Comparison of ENCODE assay signal across 9 mouse cellular contexts in the genomic region with DNA sequence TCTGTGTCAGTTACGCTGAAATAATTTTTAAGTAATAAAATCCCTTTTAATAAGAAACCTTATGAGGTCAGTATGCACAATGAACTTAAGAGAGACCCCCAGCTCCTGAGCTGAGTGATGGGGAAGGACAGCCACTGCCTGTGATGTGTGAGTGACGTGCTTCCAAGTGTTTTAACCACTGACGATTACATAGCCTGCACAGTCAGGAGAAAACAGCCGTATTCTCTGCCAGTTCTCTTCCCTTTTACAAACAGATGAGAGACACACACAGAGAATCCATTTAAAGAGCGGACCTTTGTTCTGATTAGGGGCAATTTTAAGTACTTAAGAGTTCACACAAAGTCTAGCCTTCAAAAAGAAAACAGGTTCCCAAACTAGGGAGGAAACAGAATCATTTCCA. TPM values are rescaled to one million over a fixed set of nuclear protein-coding genes. Genes with fewer than 3 reads are reported as not detected.
DNase-seq lines count a peak whose midpoint lies in the region; ATAC-seq and TF ChIP-seq lines count a peak whose summit lies in the region.
"Had no signal": no experiment of that assay in that cellular context is flagged by ENCODE, and none has a peak within 500 bp of the region (broad histone marks: within the 10 kb centered on the region; RNA-seq: fewer than 3 reads in every experiment).

No protein-coding gene starts in this region.

- TF ChIP-seq CTCF in gastrocnemius, adult 2 months (IDR thresholded peaks at IDR 0.05) = no peak

- H3K9me3 ChIP-seq in neural tube, embryonic 11.5 days (ENCODE audit: control insufficient read depth, low read length) = no peaks in the 10 kb centered on the region
- no peaks in the 10 kb centered on the region for H3K9me3 ChIP-seq in limb, embryonic 14.5 days (ENCODE audit: control insufficient read depth, low read length)
- H3K9me3 ChIP-seq in stomach, embryonic 15.5 days = no peaks in the 10 kb centered on the region

- peak overlapping the region; percentile 83 for H3K27ac ChIP-seq in gastrocnemius, adult 2 months
- no peak overlapping the region for H3K27ac ChIP-seq in neural tube, embryonic 11.5 days (ENCODE audit: low read depth, low read length)
- no peak overlapping the region for H3K27ac ChIP-seq in limb, embryonic 14.5 days (replicated peaks; ENCODE audit: low read depth, low read length)
- H3K27ac ChIP-seq in stomach, embryonic 15.5 days = no peak overlapping the region

- peaks cover 3% of the 10 kb centered on the region; the same call in 1 of the 2 replicates for H3K4me1 ChIP-seq in neural tube, embryonic 11.5 days (ENCODE audit: control insufficient read depth, insufficient read depth, low read length)
- no peaks in the 10 kb centered on the region for H3K4me1 ChIP-seq in limb, embryonic 14.5 days (ENCODE audit: control insufficient read depth, insufficient read depth, low read length)
- peaks cover 4% of the 10 kb centered on the region; the same call in 1 of the 2 replicates for H3K4me1 ChIP-seq in stomach, embryonic 15.5 days

- 32% methylated on average over 5 of the region's 5 CpGs for WGBS in neural tube, embryonic 11.5 days
- WGBS in limb, embryonic 14.5 days = 54% methylated on average over 5 of the region's 5 CpGs
- 49% methylated on average over 5 of the region's 5 CpGs for WGBS in stomach, embryonic 15.5 days

- no peak for DNase-seq in gastrocnemius, adult 2 months
- no peak for DNase-seq in gastrocnemius, postnatal 25 days
- no peak for DNase-seq in neural tube, embryonic 11.5 days (ENCODE audit: low spot score)
- DNase-seq in neural tube, embryonic 10.5 days (ENCODE audit: extremely low spot score, low spot score) = no peak
- no peak for DNase-seq in limb, embryonic 14.5 days (ENCODE audit: low spot score)
- no peak for DNase-seq in thymus, postnatal 25 days

- no peaks in the 10 kb centered on the region for H3K36me3 ChIP-seq in neural tube, embryonic 11.5 days (ENCODE audit: control insufficient read depth, insufficient read depth, low read length)
- no peaks in the 10 kb centered on the region for H3K36me3 ChIP-seq in limb, embryonic 14.5 days (ENCODE audit: control insufficient read depth, insufficient read depth, low read length)
- H3K36me3 ChIP-seq in stomach, embryonic 15.5 days = no peaks in the 10 kb centered on the region

- H3K4me3 ChIP-seq in gastrocnemius, adult 2 months = peak overlapping the region; percentile 80
- no peak overlapping the region for H3K4me3 ChIP-seq in neural tube, embryonic 11.5 days (ENCODE audit: low read depth, low read length)
- H3K4me3 ChIP-seq in limb, embryonic 14.5 days (replicated peaks; ENCODE audit: low read length) = no peak overlapping the region; the same call in 1 of the 2 replicates
- H3K4me3 ChIP-seq in stomach, embryonic 15.5 days (replicated peaks) = no peak overlapping the region

- no peak for ATAC-seq in neural tube, embryonic 11.5 days (ENCODE audit: insufficient read depth, low FRiP score, low TSS enrichment)
- no peak for ATAC-seq in limb, embryonic 14.5 days (ENCODE audit: low FRiP score, low read depth)
- no peak for ATAC-seq in stomach, embryonic 15.5 days (ENCODE audit: insufficient read depth, low FRiP score, low read depth)
- no peak for ATAC-seq in frontal cortex, adult (ENCODE audit: low TSS enrichment)

- 0 out of 2 replicates have a peak, but pooled peaks cover 2% of the 10 kb centered on the region for H3K27me3 ChIP-seq in neural tube, embryonic 11.5 days (ENCODE audit: control insufficient read depth, insufficient read depth, low read length)
- H3K27me3 ChIP-seq in limb, embryonic 14.5 days (ENCODE audit: control insufficient read depth, insufficient read depth, low read length) = peaks cover 3% of the 10 kb centered on the region; the same call in 1 of the 2 replicates
- H3K27me3 ChIP-seq in stomach, embryonic 15.5 days (replicated peaks) = no peaks in the 10 kb centered on the region

- H3K4me2 ChIP-seq in neural tube, embryonic 11.5 days (ENCODE audit: low read depth) = peak overlapping the region; percentile 93
- H3K4me2 ChIP-seq in limb, embryonic 14.5 days (replicated peaks; ENCODE audit: low read depth, low read length, severe bottlenecking) = peak overlapping the region; percentile 68
- H3K4me2 ChIP-seq in stomach, embryonic 15.5 days = peak overlapping the region; percentile 92; the same call in 1 of the 2 replicates

- intact Hi-C loops in gastrocnemius, adult 2 months (cut with DNase I) = loop anchor here (5.0 kb wide), 1 partner anchor 90 kb away; no protein-coding TSS in a partner anchor

- TF ChIP-seq POLR2A in limb, embryonic 14.5 days (IDR thresholded peaks at IDR 0.05; ENCODE audit: borderline replicate concordance, extremely low read depth, insufficient read depth, insufficient read length) = no peak

- no peak overlapping the region for H3K9ac ChIP-seq in neural tube, embryonic 11.5 days (ENCODE audit: low read length)
- no peak overlapping the region for H3K9ac ChIP-seq in limb, embryonic 14.5 days (ENCODE audit: low read depth, low read length, severe bottlenecking)
- no peak overlapping the region for H3K9ac ChIP-seq in stomach, embryonic 15.5 days

RNA-seq across cellular contexts. Expression of a gene that starts 0.5 kb away (rescaled TPM):
- total RNA-seq in gastrocnemius, adult 2 months (2021) = 10 to 100 TPM in 1 of 2 experiments, 1 to 10 TPM in 1; 7.8 to 13.8 TPM
- total RNA-seq in gastrocnemius, postnatal 25 days (2021) = 1 to 10 TPM; 6.3 to 7.2 TPM
- 1.9 and 3.0 TPM in 2 replicates for polyA plus RNA-seq in neural tube, embryonic 11.5 days (2014; fragmentation: Nextera tagmentation; extraction: Ambion mirVana)
- 0.97 and 0.99 TPM in 2 replicates for polyA plus RNA-seq in limb, embryonic 14.5 days (2012; rRNA removed)
- 1.5 and 1.8 TPM in 2 replicates for polyA plus RNA-seq in limb, embryonic 14.5 days (2014; fragmentation: Nextera tagmentation; extraction: Ambion mirVana)
- polyA plus RNA-seq in stomach, embryonic 15.5 days (2015; fragmentation: Nextera tagmentation; extraction: Ambion mirVana) = 11.9 and 13.0 TPM in 2 replicates

RNA-seq across cellular contexts. Expression of a gene that starts 52.6 kb away (rescaled TPM):
- total RNA-seq in gastrocnemius, adult 2 months (2021) = 1 to 10 TPM; 3.8 to 4.3 TPM
- total RNA-seq in gastrocnemius, postnatal 25 days (2021) = 1 to 10 TPM; 1.7 to 4.2 TPM
- 0.31 TPM in 1 of 2 replicates, not detected in the other for polyA plus RNA-seq in neural tube, embryonic 11.5 days (2014; fragmentation: Nextera tagmentation; extraction: Ambion mirVana)
- 0.09 TPM in 2 replicates for polyA plus RNA-seq in limb, embryonic 14.5 days (2012; rRNA removed)
- polyA plus RNA-seq in limb, embryonic 14.5 days (2014; fragmentation: Nextera tagmentation; extraction: Ambion mirVana) = 0.11 and 0.18 TPM in 2 replicates
- polyA plus RNA-seq in stomach, embryonic 15.5 days (2015; fragmentation: Nextera tagmentation; extraction: Ambion mirVana) = 0.35 and 0.62 TPM in 2 replicates
- polyA plus RNA-seq: spleen, adult 2 months had no signal

RNA-seq across cellular contexts. Expression of a gene that starts 52.8 kb away (rescaled TPM):
- 10 to 100 TPM in 1 of 2 experiments, 1 to 10 TPM in 1; 9.4 to 11.0 TPM for total RNA-seq in gastrocnemius, adult 2 months (2021)
- 1 to 10 TPM; 8.1 to 8.6 TPM for total RNA-seq in gastrocnemius, postnatal 25 days (2021)
- 4.9 and 6.6 TPM in 2 replicates for polyA plus RNA-seq in neural tube, embryonic 11.5 days (2014; fragmentation: Nextera tagmentation; extraction: Ambion mirVana)
- 4.4 TPM in 2 replicates for polyA plus RNA-seq in limb, embryonic 14.5 days (2012; rRNA removed)
- 4.9 and 5.3 TPM in 2 replicates for polyA plus RNA-seq in limb, embryonic 14.5 days (2014; fragmentation: Nextera tagmentation; extraction: Ambion mirVana)
- 8.8 and 9.0 TPM in 2 replicates for polyA plus RNA-seq in stomach, embryonic 15.5 days (2015; fragmentation: Nextera tagmentation; extraction: Ambion mirVana)
